Mouse (Mus musculus) gastrocnemius, postnatal 10 days (tissue): ENCODE data around the gene Elmo1. TPM values are rescaled to one million over a fixed set of nuclear protein-coding genes. Genes with fewer than 3 reads are reported as not detected.

Experiments
- DNase-seq: peaks from one replicate; pipeline ENCODE4 v3.0.0; 2021; ENCODE audit warnings: mixed read lengths
- total RNA-seq, 2 experiments: library from RNA; stranded (reverse); gene quantifications; 2 replicates each; pipeline ENCODE4 v1.2.3; 2021

The Elmo1 gene
- total RNA-seq, 2 experiments from 2014 or later = 13.0 to 21.5 TPM

DNA sequence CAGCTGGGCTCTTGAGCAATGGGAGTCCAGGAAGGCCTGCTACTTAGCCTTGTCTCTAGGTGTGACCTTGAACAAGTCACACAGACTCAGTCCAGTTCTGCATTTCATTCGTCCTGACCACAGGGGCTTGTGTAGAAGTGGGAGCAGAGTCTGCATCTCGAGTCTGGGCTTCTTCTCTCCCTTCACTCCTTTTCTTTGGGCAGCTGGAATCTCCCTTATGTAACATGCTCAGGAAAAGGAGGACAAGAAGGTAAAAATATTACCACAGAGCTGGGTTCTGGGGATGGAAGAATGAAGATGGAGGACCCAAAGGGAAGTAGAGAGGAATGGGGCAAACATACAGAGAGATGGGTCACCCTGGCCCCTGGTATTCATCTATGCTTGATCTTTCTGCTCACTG lies 447.1 kb downstream of the Elmo1 start:
- DNase-seq = no peak

DNA sequence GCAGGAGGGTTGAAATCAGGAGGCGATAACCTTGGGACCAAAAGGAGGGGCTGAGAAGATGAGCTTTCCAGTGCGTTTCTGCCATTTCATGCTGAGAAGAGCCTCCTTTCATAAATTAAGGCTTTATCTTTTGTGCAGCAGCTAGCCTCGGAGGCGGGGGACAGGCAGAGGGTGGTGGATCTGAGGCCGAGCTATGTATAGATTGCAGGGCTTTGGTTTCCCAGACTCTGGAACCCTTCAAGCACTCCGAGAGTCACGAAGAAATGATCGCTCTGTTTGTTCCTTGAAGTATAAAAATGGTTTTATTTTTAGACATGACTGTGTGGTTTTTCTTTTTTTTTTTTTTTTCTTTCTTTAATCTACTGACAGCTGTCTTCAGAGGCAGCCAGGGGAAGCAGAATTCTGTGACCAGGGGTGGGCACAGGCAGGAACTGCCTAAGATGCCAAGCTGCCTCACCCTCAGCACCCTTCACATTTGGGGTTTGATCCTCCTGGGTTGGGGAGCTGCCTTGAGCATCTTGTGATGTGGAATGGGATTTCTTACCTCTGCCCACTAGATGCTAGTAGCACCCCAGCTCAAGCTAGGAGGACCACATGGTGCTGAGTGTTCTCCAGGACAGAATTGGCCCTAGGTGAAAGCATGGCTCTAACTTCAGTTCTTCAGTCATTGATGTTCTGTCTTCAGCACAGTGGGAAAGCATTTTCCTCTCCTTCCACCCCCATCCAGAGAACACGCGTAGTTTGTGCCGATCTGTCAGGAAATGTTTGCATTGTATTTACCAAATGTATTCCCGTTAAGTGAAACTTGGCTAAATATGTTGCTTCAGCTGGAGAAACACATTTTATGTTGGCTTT lies 448.0 kb downstream of the Elmo1 start:
- DNase-seq = no peak

DNA sequence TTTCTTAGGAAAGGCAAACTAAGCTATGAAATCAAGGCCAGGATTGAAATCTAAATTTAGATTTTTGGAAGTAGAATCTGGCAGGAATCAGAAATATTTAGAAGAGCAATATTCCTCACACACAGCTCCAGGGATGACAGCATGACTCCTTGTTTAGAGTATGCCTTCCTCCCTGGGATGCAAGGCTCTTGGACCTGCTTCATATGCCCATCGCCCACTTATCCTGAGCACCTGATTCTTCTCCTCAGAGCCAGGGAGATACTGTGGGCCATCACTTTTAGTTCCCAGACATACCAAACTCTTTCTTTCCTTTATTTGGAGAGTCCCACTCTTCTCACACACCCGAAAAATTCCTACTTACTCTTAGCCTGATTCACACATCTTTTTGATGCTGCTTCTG lies 449.2 kb downstream of the Elmo1 start:
- no peak for DNase-seq

DNA sequence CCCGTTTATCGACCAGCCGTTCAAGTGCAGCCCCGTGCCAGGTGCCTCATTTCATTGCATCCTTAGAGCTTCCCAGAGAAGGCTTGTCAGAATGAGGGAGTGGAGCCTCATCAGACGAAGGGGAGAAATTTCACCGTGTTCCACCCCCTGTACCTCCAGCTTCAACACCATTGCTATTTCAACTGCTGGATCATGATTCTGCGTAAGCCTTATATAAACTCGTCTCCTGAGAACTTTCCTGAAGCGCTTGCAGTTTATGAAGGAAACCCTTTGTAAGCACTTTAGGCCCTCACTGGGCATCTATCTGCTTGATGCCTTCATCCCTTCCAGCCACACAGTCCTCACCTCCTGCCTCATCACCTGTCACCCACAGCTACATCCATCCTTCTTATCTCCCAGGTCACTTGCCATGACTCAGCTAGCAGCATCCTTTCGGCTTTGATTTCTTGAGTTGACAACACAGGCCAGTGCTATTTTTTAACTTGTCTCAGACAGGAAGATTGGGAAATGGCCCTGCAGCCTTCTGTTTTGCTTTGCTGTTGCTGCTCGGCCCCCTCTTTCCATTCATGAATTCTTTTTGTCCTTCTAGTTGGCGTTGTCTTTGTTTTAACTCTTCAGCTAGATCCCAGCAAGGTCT lies 456.3 kb downstream of the Elmo1 start:
- DNase-seq = no peak

DNA sequence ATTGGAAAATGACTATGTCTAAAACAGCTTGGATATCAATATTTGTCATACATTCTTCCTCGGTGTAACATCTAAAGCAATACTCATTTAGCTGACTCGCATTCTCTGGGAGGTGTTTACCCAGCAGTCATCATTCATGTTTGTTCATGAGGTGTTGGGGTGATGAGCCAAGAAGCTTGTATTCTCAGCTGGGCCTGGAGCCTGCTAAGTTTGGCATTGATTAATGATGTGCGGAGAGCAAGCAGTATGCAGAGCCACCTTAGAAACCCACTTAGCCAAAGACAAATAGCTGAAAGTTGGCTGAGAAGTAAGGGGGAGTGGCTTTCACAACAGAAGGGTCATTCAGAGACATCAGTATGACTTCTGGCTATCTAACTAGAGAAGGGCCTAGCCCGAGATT lies 459.6 kb downstream of the Elmo1 start:
- no peak for DNase-seq

DNA sequence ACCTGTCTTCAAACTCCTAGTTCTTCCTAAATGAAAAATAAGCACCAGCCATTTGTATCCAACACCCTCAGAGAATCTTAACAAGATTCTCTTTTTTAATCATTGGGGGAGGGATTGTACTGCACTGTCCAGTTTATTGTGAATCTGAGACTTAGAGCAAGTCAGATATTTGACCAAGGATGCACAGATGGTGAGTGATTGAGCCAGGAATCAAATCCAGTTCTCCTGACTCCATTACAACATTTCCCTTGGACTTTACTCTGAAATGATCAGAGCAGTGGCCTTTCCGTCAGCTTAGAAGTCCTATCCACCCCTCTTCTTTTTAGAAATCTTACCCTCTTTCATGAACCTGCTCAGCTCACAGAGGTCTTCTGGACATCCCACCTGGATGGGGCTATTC lies 461.2 kb downstream of the Elmo1 start:
- DNase-seq = no peak

DNA sequence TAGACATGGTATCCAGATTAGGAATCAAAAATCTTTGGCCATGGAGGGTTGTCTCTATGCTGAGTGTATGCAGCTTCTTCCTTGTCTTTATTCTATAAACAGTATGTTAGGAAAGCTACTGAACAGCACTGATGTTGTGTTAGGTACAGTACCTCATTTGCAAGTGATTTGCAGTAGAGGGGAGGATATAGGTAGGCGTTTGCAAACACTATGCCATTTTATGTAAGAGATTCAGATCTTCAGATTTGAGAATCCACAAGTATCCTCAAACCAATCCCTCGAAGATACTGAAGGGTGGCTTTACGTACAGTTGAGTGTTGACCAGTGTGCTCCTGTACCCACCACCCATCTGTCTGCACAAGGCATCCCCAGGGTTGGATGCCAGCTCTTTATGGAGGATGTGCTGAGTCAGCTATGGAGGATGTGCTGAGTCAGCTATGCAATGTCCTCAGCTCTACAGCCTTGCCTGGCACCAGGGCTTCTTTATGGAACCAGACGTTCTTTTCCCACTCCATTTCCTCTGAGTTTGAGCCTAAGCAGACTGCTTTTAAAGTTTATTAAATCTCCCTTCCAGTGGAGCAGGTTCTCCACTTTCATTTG lies 465.6 kb downstream of the Elmo1 start:
- DNase-seq = no peak

DNA sequence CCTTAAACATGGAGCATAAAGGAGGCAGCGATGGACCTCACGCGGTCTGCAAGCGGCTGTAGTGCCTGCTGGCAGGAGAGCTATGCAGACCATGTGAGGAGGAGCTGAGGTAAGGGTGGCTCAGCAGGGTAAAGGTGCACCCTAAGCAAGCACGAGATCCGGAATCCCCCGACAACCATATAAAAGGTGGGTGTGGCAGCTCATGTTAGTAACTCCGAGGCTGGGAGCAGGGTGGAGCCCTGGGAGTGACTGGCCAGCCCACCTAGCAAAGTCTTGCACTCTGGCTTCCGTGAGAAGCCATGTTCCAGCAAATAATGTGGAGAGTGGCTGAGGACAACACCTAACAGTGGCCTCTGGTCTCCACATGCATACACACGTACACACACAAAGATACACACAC lies 466.3 kb downstream of the Elmo1 start:
- DNase-seq = no peak

DNA sequence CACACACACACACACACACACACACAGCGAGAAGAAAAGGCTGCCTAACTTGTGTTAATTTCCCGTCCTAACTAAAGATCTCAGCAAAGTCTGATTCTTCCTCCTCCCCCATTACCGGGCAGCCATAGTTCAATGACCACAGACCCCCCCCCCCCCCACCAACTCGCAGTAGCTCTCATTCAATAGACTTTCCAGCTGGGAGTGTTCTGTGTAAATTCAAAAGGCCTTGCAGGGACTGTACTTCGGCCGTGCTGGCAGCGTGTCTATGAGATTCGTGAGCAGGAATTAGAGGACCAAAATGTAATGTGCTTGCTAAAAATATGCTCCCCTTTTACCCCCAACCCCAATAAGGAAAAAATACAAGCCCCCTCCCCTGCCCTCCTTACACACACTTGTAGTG lies 466.8 kb downstream of the Elmo1 start:
- DNase-seq = no peak

DNA sequence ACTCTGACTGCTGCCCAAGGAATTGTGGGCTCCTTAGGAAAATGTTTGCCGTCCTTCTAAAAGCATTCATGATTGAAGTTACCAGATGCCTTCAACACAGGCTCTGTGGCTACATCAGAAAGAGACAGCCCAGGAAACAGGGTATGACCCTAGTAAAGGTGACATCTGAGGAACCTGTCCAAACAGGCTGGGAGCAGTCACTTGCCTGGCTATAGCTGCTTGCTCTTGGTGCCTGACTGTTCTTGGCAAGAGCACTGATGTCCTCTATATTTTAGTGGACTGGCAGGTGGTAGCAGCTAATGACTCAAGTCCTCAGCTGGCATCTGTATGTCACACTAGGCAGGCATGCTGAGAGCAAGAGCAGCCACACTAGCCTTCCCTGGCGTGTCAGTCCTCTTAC lies 468.0 kb downstream of the Elmo1 start:
- DNase-seq = no peak

DNA sequence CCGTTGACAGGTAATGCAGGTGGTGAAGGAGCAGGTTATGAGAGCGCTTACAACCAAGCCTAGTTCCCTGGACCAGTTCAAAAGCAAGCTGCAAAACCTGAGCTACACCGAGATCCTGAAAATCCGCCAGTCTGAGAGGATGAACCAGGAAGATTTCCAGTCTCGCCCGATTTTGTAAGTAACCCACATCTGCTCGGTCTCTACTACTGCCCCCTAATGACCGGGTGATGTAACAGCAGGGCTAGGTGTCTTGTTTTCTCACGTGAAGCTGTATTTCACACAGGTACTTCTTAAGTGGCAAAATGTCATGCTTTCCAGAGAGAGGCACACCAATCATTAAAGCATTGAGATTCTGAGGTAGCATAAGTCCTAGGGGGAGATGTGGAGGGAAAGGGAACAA lies 474.0 kb downstream of the Elmo1 start:
- DNase-seq = no peak

DNA sequence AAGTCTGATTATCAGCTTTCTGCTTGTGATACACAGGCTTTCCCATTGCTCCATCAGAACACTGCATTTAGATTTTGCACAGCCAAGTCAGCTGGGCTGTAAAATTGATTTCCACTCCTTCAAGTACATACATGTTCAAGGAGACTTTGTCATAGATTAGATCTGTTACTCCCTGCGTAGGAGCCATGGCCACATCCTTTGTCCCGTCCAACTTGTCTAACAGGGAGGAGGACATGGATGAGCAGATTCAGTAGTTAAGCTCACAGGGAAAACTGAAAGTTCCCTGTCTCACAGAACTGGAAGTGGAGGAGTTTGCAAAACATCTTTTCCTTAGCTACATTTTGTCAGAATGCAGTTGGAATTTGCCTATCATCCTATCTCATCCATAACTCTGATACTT lies 484.8 kb downstream of the Elmo1 start:
- no peak for DNase-seq

DNA sequence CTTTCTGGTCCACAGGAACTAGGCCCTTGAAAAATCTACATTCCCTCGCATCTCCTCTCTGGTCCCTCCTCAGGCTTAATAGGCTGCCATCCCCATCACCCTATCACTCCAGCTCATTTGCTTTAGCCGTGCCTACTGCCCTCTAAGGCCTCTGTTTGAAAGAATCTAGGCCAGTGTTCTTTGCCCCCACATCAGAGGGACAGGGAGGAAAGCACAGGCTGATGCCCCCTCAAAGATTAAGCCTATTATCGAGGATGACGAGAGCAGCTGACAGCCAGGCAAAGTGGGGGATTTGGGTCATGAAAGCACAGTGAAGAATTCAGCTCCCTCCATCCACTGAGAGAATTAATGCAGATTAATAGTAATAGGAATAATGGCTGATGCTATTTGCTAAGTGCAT lies 495.5 kb downstream of the Elmo1 start:
- DNase-seq = no peak

DNA sequence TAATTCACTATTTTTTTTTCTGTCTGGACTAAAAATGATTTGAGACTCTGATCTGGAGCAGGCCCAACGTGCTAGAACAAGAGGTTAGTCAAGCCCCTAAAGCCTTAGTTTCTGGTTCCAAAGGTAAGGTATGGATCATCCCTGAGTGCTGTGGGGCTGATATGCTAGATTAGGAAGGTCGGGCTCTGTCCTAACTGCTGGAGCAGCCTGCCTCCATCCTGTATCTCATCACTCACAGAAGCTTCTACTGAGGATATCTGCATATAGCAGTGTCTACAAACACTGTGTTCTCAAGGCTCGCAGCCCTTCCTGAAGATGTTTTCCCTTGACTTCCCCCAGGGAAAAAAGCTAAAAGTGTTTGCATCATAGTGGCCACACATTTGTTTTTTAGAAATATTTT lies 496.1 kb downstream of the Elmo1 start:
- no peak for DNase-seq

DNA sequence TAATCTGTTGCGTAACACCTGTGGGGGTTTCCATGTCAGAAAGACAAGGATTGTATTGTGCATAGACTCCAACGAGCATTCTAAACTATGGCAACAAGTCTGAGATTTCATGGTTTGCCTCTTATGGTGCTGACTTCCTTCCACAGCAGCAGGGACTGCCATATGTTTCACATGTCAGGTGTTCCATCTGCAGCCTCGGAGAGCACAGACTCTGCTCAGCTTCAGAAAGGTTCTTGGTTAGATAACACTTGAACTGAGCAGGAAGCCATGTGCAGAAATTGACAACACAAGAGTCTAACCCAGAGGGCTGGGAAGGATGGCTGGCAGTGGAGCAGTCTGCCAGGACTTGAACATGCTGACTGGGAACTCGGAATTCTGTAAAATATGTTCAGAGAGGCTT lies 500.6 kb downstream of the Elmo1 start:
- no peak for DNase-seq

DNA sequence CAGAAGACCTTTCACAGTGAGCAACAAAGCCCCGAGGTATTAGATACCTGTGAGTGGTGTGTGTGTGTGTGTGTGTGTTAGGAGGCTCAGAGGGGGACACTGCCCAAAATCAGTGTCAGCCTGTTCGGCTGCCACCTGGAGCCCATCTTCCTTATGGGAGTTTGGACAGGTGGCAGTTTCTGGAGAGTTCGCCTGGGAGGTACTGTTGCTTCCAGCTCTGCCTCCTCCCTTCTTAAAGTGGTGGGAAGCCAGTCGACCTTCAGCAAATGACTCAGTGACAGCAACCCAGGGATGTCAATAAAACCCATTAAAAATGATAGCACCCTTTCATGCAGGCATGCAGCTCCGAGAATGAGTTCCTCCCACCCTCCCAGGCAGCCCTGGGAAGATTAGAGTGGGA lies 506.9 kb downstream of the Elmo1 start:
- DNase-seq = no peak

DNA sequence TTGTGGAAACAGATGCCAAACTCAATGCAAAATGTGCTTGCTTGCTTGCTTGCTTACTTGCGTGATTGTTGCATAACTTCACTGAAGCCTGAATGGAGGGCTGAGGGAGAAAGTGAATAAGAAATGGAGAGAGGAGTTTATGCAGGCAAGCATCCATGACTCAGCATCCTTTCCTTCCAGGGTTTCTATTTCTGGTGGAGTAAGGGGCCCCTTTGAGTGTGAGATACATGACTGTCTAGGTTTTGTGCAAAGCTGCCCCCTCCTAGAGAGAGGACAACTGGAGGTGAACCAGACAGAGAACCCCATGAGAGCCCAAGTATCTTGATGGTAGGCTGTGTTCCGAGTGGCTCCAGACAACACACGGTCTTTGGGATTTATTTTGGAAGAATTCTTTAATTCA lies 508.2 kb downstream of the Elmo1 start:
- DNase-seq = no peak

DNA sequence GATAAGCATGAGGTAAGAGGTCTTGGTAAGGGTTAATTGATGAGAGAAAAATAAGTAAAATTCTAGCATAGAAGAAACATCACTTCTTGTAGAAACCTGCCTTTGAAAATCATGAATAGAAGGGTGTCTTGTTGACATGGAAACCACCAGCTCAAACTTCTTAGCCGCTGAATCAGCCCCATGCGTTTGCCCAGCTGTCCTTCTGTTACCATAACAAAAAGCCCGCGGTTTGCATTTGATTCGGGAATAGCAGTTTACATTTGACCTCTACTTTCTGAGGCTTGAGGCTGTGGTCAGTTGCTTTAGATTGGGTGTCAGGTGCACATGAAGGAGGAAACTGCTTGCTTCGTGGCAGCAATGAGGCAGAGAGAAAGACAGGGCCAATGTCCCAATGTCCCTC lies 509.9 kb downstream of the Elmo1 start:
- no peak for DNase-seq

DNA sequence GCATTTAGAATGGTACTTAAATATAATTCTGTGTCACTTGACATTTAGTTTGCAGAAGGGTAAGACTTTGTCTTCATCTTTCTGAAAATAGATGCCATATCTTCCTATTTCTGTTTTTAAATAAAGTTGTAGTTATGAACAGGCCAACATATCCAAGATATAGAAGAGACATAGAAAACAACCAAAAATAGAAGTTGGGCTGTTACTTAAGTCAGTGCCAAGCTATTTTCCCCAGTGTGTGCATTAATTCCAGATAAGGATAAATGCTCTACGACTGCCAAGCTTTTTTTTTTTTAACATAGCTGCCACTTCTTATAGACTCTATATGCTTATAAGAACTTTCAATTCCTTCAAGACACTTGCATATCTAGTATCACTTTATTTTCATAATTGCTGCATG lies 511.0 kb downstream of the Elmo1 start:
- no peak for DNase-seq

DNA sequence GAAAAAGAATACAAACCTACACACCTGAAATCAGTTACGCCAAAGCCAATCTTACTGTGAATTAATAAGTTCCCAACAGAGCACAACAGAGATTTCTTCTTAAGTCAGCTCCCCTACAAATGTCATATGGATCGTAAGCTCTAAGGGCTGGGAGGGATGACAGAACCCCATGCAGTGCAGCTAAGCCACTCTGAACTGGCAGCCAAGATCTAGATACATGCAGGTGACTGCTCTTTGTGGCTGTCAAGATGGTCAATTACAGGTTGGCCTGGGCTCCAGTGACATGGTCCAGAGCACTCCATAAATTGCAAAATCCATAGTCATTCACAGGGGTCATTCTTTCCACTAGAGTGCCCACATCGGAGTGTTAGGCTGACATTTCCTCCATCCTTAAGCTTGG lies 516.5 kb downstream of the Elmo1 start:
- no peak for DNase-seq

DNA sequence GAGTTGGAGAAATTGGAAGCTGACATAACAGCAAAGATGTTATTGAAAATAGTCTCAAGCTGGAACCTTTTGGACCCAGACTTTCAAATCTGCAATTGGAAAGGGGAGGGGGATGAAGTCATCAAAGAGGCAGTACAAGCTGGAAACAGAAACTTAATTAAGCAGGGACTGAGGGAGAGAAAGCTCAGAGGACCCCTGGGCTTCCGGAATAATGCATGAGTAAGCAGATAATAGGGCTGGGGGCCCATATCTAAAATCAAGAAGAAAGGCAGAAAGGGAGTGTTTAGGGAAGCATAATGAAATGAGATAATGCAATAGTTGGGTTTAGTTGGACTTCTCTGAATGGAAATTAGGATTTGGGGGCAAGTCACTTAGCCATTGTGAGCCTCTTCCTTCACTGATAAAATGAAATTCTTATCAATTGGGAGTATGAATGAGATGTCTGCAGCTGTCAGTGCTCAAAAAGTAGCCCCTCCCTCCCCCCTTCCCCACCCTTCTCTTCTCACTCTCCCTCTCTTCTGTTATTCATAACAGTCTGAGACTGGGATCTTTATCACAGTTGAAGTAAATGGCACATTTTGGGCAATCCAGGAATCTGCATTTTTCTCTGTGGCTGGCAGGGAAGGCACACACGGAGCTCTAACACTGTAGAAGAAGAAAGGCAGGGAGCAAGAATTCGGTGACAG lies 518.8 kb downstream of the Elmo1 start:
- no peak for DNase-seq

DNA sequence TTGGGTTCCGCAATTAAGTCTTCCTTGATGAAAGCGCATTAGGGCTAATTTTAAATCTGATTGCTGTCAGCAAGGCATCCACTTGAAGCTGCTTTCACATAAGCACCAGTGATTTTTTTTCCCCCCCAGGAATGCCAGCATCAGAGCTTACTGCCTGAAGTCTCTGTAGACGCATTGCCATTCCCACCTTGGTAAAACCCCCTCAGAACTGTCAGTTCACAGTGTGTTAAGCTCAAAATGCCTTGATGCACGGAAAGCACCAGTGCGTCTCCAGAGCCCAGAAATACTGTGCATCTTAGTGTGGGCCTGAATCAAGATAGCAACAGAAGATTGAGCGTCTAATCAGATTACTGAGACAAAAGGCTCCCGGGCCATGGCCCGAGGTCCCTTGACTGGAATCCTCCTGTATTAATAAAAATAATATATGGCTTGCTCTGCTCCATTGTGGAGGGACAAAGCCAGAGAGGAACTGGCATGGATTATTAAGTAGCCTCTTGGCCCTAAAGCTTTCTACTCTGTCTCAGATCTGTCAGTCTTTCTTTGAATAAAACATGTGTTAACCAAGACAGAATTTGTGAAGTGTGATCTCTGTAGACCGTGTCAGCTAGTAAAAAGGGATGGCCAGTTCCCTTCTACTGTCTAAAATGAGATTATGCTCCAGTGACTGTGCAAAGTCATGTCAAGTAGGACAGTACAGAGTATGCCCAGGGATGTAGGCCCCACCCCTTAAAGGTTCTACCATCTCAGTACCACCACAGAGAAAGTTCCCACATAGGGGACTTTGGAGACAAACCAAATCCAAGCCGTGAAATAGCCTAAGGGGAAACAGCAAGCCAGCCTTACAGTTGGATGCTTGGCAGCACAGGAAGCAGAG lies 525.4 kb downstream of the Elmo1 start:
- DNase-seq = no peak
